Mouse (Mus musculus): ENCODE measurements around the gene Gm11146. TPM values are rescaled to one million over a fixed set of nuclear protein-coding genes. Genes with fewer than 3 reads are reported as not detected.

Gene Gm11146
- polyA plus RNA-seq (2012; rRNA removed) = not detected in 2 replicates

DNA sequence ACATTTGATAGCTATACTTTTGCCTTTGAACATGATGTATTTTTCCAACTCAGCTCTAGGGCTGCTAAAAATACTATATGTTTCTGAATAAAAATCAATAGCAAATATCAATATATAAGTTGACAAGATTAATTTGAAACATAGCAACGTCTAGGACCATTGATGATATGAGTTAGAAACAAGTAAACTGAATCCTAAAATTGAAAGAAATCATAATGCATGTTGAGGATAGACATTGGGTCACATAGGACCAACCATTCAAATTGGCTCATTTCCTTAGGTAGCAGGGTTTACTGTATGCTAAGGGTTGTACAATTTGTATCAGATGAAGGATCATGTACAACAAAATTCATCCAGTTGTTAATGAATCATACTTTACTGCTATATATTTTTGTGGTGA lies at the start of gene Gm11146:
Gm11146 (minus strand) TSS at position 101 of the 400 bp plus-strand sequence.
- H3K4me1 ChIP-seq (ENCODE audit: control insufficient read depth, insufficient read depth, low read length) = no peaks in the 10 kb centered on the region
- H3K4me3 ChIP-seq (ENCODE audit: insufficient read depth, low read length) = no peak within 1 kb of the TSS
- TF ChIP-seq CTCF (IDR thresholded peaks at IDR 0.05; ENCODE audit: extremely low read depth, insufficient read depth, low read length) (no peak), POLR2A (IDR thresholded peaks at IDR 0.05; ENCODE audit: extremely low read depth, insufficient read depth, low read length) (no peak)

DNA sequence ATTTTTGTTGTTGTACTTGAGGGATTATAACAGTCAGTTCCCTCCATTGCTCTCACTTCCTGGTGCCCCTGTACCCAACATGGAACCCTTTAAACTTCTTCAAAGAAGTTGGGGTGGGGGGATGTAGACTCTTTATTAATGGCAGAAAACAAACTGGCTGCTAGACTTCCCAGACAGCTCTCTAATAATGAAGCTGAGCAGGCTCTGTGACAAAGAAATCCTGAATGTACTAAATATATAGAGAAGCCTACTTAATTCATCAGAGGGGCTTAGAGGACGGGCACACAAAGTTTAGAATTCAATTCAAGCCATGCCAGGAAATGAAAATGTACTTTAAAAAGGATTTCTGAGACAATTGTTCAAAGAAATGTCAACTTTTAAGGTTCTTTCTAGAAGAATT lies 48.7 kb upstream of the Gm11146 start:
- Histone ChIP-seq H3K4me3 (ENCODE audit: insufficient read depth, low read length) (no peak overlapping the region), H3K4me1 (ENCODE audit: control insufficient read depth, insufficient read depth, low read length) (peaks cover 2% of the 10 kb centered on the region; the same call in 1 of the 2 replicates), H3K27ac (ENCODE audit: insufficient read depth, low read length) (no peak overlapping the region)
- TF ChIP-seq CTCF (IDR thresholded peaks at IDR 0.05; ENCODE audit: extremely low read depth, insufficient read depth, low read length) (no peak), POLR2A (IDR thresholded peaks at IDR 0.05; ENCODE audit: extremely low read depth, insufficient read depth, low read length) (no peak)

More for the DNA sequence above, at the start of gene Gm11146:
- no peak within 1 kb of the TSS for H3K27ac ChIP-seq (ENCODE audit: insufficient read depth, low read length)

DNA sequence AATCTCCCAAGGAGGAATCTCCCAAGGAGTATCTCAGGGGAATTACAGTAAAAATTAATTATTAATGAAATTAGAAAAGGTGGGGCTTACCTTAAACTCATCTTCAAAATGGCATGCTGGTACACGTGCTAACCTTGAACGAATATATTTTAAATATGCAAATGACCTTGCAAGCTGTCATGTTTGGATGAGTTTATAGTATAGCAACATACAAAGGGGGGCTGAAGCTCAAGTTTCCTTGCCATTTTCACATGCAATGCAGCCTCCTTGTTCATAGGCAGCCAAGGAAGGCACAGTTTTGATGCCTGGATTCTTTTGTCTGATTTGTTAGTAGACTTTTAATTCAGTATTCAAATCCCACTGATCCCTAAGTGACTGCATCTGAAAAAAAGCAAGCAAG lies 47.1 kb upstream of the Gm11146 start:
- TF ChIP-seq CTCF (IDR thresholded peaks at IDR 0.05; ENCODE audit: extremely low read depth, insufficient read depth, low read length) (no peak), POLR2A (IDR thresholded peaks at IDR 0.05; ENCODE audit: extremely low read depth, insufficient read depth, low read length) (no peak)
- Histone ChIP-seq H3K4me1 (ENCODE audit: control insufficient read depth, insufficient read depth, low read length) (peaks cover 2% of the 10 kb centered on the region; the same call in 1 of the 2 replicates), H3K27ac (ENCODE audit: insufficient read depth, low read length) (no peak overlapping the region), H3K4me3 (ENCODE audit: insufficient read depth, low read length) (no peak overlapping the region)

DNA sequence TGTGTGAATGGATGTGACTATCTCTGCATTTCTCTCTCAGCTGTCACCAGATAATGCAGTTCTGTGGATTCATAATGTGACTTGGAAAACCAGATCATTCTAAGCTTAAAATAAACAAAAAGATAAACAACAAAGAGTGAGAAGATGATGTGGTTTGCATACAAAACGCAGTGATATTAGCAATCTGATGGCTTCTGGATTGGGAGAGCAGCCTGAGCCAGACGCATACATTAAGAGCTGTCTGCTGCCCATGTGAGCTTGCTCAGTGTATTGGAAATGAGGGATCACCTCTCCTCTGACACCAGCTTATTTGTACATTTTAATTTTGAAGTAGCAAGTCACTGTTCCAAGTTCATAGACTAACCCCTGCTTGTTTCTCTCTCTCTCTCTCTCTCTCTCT lies 46.3 kb upstream of the Gm11146 start:
- no peak overlapping the region for H3K4me3 ChIP-seq (ENCODE audit: insufficient read depth, low read length)
- TF ChIP-seq POLR2A (IDR thresholded peaks at IDR 0.05; ENCODE audit: extremely low read depth, insufficient read depth, low read length) (no peak), CTCF (IDR thresholded peaks at IDR 0.05; ENCODE audit: extremely low read depth, insufficient read depth, low read length) (no peak)
- H3K27ac ChIP-seq (ENCODE audit: insufficient read depth, low read length) = no peak overlapping the region
- H3K4me1 ChIP-seq (ENCODE audit: control insufficient read depth, insufficient read depth, low read length) = peaks cover 2% of the 10 kb centered on the region; the same call in 1 of the 2 replicates

DNA sequence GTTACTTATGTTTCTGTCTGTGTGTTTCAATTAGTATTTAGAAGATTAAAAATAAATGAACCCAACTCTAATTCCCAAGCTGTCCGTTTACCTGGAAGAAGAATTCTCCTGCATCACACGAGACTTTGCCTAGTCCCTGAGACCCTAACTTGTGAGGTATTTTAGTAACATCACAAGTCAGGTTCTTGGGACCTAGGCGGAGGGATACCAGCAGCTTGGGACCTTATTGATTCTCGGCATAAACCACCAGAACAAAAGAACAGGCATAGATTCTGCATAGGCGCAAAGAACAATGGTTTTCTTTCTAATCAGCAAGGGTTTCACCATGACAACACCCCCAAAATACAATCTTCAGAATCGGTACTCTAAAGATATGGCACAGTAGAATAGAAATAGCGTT lies 44.3 kb upstream of the Gm11146 start:
- TF ChIP-seq POLR2A (IDR thresholded peaks at IDR 0.05; ENCODE audit: extremely low read depth, insufficient read depth, low read length) = no peak
- Histone ChIP-seq H3K4me3 (ENCODE audit: insufficient read depth, low read length) (peak overlapping the region; percentile 86), H3K27ac (ENCODE audit: insufficient read depth, low read length) (peak overlapping the region; percentile 81; the same call in 1 of the 2 replicates), H3K4me1 (ENCODE audit: control insufficient read depth, insufficient read depth, low read length) (peaks cover 2% of the 10 kb centered on the region; the same call in 1 of the 2 replicates)

DNA sequence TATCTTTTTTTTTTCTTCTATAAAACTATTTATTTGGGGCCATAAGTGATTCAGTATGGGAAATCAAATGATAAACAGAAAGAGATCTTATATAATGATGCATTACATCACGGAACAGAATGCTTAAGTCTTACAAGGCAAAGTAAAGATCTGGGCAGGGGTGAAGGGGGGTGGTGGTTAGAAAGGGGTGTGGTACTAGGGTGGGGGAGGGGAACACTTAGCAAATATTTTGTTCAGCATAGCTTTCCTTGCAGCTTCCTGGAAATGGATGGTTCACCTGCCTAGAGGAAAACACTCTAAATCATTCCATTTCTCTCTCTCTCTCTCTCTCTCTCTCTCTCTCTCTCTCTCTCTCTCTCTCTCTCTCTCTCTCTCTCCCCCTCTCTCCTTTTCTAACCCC lies 43.1 kb upstream of the Gm11146 start:
- peaks cover 2% of the 10 kb centered on the region; the same call in 1 of the 2 replicates for H3K4me1 ChIP-seq (ENCODE audit: control insufficient read depth, insufficient read depth, low read length)
- peak overlapping the region; percentile 90 for H3K27ac ChIP-seq (ENCODE audit: insufficient read depth, low read length)
- TF ChIP-seq POLR2A (IDR thresholded peaks at IDR 0.05; ENCODE audit: extremely low read depth, insufficient read depth, low read length) (no peak), CTCF (IDR thresholded peaks at IDR 0.05; ENCODE audit: extremely low read depth, insufficient read depth, low read length) (no peak)
- peak overlapping the region; percentile 86 for H3K4me3 ChIP-seq (ENCODE audit: insufficient read depth, low read length)

DNA sequence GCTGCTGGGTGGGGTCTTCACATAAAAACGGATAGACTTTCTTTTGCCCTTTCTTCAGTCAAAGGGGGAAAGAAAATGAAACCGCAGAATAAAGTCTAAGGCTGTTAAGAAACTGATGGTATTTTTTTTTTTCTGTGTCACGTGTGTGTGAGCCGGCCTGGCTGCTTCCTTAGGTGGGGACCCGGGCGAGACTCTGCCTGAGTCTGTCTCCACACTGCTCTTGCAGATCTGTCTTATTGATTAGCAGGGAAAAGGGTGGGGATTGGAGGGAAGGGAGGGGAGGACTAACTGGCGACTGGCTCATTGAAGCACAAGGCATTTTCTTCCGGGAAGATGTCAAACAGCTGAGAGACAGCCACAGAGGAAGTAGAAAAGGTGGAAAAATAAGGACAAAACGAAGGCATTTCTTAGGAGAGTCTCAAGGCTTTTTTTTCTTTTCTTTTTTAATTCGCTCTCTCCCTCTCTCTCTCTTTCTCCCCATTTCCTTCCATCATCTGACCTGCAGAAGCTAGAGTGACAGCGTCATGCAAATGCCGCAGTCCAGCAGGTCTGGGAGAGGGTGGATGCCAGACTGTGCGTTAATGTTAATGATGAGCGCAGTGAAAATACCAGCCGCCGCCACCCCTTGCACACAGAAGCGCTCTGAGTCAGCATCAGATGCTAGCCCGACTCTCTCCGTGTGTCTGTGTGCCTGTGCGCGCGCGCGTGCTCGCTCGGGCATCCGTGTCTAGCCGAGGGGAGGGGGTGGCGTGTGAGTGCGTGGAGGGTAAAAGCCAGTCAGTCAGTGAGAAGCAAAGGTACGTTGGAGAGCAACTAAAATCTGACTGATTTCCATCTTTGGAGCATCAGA lies 42.2 kb upstream of the Gm11146 start:
- TF ChIP-seq POLR2A (IDR thresholded peaks at IDR 0.05; ENCODE audit: extremely low read depth, insufficient read depth, low read length) (peak; percentile 89), CTCF (IDR thresholded peaks at IDR 0.05; ENCODE audit: extremely low read depth, insufficient read depth, low read length) (no peak)
- Histone ChIP-seq H3K27ac (ENCODE audit: insufficient read depth, low read length) (peak overlapping the region; percentile 97), H3K4me1 (ENCODE audit: control insufficient read depth, insufficient read depth, low read length) (peaks cover 1% of the 10 kb centered on the region; the same call in 1 of the 2 replicates), H3K4me3 (ENCODE audit: insufficient read depth, low read length) (peak overlapping the region; percentile 86)

DNA sequence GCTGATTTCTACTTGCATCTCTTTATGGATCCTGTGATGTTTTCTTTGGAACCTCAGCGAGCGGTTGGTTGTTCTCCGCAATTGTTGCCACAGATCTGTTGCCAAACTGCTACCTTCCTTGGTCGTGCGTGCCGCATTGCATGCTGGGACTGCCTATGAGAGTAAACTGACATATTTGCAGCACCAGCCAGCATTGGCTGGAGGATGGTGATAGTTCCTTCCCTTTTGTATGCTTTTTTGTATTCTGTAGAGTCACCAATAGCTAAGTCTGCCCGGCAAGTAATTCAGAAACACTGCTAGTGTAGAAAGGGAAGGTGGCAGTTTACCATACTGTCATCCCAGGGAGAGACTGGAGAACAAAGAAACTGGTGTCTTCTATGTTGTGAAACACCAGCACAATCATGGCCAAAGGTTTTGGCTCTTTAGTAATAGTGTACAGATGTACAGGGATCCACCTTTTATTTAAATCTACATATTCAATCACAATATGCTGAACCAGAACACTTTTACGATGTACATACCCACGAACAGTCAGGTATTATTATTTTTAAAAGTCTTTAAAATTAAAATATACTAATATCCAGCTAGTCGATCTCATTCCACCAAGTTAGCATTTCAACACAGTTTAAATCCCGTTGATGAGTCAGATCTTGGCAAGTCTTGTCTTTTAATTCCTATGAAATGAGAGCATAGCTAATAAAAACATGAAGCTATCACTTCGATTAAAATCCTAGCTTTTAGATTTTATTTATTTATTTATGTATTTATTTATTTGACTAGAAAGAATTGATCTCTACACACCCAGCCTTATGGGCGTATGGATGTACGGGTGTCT lies 41.4 kb upstream of the Gm11146 start:
- TF ChIP-seq CTCF (IDR thresholded peaks at IDR 0.05; ENCODE audit: extremely low read depth, insufficient read depth, low read length) (no peak), POLR2A (IDR thresholded peaks at IDR 0.05; ENCODE audit: extremely low read depth, insufficient read depth, low read length) (peak; percentile 64)
- peak overlapping the region; percentile 86 for H3K4me3 ChIP-seq (ENCODE audit: insufficient read depth, low read length)
- no peaks in the 10 kb centered on the region for H3K4me1 ChIP-seq (ENCODE audit: control insufficient read depth, insufficient read depth, low read length)
- peak overlapping the region; percentile 97 for H3K27ac ChIP-seq (ENCODE audit: insufficient read depth, low read length)

DNA sequence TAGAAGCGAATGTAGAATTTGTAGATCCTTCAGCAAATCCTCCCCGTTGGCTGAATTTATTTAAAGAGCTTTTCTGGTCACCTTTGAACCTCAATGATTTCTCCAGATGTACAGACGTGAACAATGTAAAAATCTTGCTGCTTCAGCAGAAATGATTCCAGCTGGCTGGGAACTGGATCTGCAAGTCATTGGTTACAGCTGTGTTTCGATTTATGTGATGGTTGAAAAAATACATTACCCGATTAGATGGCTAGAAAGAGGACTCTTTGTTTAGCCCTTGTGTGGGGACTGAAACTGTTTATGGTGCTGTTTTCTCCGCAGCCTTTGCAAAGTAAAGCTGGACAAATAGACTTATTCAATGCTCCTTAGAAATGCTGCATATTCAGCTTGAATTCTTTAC lies 34.6 kb upstream of the Gm11146 start:
- Histone ChIP-seq H3K27ac (ENCODE audit: insufficient read depth, low read length) (no peak overlapping the region), H3K4me1 (ENCODE audit: control insufficient read depth, insufficient read depth, low read length) (no peaks in the 10 kb centered on the region), H3K4me3 (ENCODE audit: insufficient read depth, low read length) (no peak overlapping the region)
- TF ChIP-seq CTCF (IDR thresholded peaks at IDR 0.05; ENCODE audit: extremely low read depth, insufficient read depth, low read length) (no peak), POLR2A (IDR thresholded peaks at IDR 0.05; ENCODE audit: extremely low read depth, insufficient read depth, low read length) (no peak)

Data from cortical plate, adult 2 months (tissue).